Mouse (Mus musculus) layer of hippocampus, adult 6 months (tissue): ENCODE measurements around the gene Tifa. TPM values are rescaled to one million over a fixed set of nuclear protein-coding genes. Genes with fewer than 3 reads are reported as not detected.

ENCODE experiments used
- long read RNA-seq, 2 experiments: library from polyadenylated mRNA; unstranded; transcript quantifications; one replicate each; pipeline ENCODE4 v2.0.0; 2019 to 2020
- polyA plus RNA-seq: library from polyadenylated mRNA; unstranded; fragments of <200 nt; fragmentation: Nextera tagmentation; gene quantifications from 2 replicates; pipeline ENCODE4 v1.2.3, GENCODE M21; 2021

Tifa gene
- 8.0 and 8.4 TPM in 2 replicates for polyA plus RNA-seq
- long read RNA-seq, experiment 1, transcript Tifa-201 (3 exons, 2,245 nt): major isoform, 26 of 31 reads
- long read RNA-seq, experiment 1, partial matches to known transcripts: 3 of 31 reads
- long read RNA-seq, experiment 1, other reads (novel, unspliced or antisense): 1 of 31 reads
- long read RNA-seq, experiment 2, transcript Tifa-201 (3 exons, 2,245 nt): major isoform, 63 of 71 reads
- long read RNA-seq, experiment 2, partial matches to known transcripts: 0 of 71 reads
- long read RNA-seq, experiment 2, other reads (novel, unspliced or antisense): 4 of 71 reads

DNA sequence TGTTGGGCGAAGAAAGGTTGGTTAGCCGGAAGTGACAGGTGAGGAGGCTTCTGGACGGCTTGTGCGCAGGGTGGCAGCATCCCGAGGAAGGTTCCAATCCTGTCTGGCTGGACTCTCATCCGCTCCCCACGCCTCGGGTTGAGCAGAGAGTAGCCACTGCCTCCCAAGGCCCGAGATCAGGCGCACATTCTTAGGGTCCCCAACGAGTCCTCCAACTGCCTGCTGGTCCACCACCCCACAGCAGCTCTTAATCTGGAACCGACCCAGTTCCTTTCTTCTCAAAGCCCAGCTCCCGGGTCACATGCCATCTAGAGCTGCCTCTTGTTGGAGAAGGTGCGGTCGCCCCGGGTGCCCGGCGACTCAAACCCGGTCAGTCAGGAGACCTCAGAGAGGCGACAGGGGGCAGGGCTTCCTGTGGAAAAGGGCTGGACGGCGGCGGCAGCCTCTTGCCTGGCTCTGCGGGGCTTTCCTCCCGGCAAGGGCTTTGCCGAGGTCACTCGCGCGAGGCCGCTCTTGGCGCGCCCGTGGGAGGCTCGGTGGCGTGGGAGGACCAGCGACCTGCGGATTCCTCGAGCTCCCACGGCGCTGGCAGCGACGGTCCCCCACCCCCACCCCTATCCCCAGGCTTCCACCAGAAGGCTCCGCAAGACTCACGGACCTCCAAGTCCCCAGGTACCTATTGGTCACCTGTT, at the start of gene Tifa:
Gene Tifa, plus strand, starts transcription at position 306 of the 692 bp plus-strand sequence.

DNA sequence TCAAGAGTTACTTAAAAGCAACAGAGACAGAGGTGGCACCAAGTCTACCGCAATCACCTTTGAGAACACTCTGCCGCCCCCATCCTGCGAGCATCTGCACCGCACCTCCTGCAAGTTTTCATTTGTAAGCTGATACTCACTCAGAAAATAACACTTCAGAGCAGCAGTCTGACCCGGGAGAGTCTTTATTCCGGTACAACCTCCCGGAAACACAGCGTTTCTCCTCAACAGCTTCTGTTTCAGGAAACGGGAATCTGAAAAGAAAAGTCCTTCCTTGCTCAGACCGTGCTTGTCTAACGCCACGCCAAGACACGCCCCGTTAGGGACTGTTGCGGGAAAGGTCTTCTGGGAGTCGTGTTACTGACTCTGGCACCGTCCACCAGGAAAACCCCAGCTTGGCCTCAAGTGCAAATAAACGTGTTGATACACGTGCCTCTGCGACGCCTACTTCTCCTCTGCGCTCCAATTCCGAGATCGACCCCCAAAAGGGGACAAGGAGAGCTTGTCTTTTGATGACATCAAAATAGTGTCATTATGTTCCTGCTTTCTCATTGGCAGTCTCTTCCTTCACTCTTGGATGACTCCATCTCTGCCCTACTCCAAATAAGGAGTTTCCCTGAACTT, 9.5 kb upstream of the Tifa start, which contains the start of gene Alpk1:
Gene Alpk1, minus strand, starts transcription at position 507 of the 624 bp plus-strand sequence.

DNA sequence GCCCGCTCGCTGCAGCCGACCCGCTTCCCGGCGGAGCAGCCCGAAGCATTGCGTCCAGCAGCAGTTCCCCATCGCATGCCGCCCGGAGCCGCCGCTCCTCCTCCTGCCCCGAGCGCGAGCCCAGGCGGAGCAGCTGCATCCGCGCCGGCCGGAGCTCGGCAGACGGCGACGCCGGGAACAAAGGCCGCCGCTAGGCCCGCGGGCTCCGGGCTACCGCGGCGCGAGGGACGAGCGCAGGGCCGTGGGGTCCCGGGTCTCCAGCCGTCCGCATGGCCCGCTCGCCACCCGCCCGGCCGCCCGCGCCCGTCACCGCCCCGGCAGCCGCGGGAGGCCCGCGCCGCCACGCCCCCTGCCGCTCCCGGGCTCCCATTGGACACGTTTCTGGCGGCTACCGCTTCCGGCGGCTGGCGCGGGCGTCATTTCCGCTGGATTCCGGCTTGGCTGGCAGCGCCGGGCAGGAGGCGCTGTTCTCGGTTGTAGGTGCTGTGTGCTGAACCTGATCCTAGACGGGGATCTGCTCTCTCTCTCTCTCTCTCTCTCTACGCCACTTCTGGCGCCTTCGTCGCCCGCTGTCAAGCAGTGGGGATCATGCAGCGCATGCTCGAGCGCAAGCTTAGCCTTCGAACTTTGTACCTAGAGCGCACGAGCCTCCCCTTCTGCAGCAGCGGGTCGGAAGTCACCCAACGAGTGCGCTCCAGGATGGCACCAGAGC, 47.7 kb downstream of the Tifa start, which contains the start of gene Ap1ar:
Gene Ap1ar, minus strand, starts transcription at position 370 of the 712 bp plus-strand sequence.

Other genes starting within 250 kb of the Tifa start
- gene Larp7, start 236.5 kb upstream of the Tifa start, polyA plus RNA-seq: 13.9 and 16.0 TPM in 2 replicates
- 0.26 and 0.45 TPM in 2 replicates for gene Zgrf1, start 236.3 kb upstream of the Tifa start, polyA plus RNA-seq
- gene Neurog2, start 156.7 kb upstream of the Tifa start, polyA plus RNA-seq: 0.08 and 0.10 TPM in 2 replicates
- 0.31 and 0.55 TPM in 2 replicates for gene Alpk1, start 9.3 kb upstream of the Tifa start, polyA plus RNA-seq
- gene Ap1ar, start 47.7 kb downstream of the Tifa start, polyA plus RNA-seq: 22.2 and 22.6 TPM in 2 replicates
- 0.41 and 0.80 TPM in 2 replicates for gene Fam241a, start 106.5 kb downstream of the Tifa start, polyA plus RNA-seq